ENCODE assay signal across 8 mouse cellular contexts in the genomic region with DNA sequence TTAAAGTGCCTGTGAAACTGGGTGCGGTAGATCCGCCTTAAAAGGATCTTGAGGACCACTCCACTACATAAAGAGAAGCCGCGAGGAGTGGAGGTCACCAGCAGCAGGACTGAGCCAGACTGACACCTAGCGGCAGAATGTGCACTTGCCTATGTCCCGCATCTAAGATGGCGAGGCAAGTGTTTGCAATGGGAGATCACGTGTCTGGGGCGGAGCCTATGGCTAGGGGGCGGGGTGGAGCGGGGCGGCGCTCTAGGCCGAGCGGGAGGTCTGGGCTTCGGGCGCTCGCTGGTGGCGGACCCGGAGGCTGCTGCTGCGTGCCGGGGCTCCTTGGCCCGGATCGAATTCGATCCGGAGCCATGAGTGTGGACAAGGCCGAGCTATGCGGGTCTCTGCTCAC. TPM values are rescaled to one million over a fixed set of nuclear protein-coding genes. Genes with fewer than 3 reads are reported as not detected.
A peak's percentile ranks its signal among the peaks of the same experiment; 100 is the strongest.
DNase-seq lines count a peak whose midpoint lies in the region; ATAC-seq lines count a peak whose summit lies in the region.

A gene (plus strand): TSS at position 255 of the 400 bp plus-strand sequence.

- peak; percentile 94 for ATAC-seq in hindbrain, embryonic 11.5 days (ENCODE audit: low FRiP score)

- DNase-seq in MN1 (ENCODE audit: low spot score) = peak; percentile 99
- DNase-seq in cerebellum, adult 9-10 months = peak; percentile 98
- DNase-seq in frontal cortex, adult 2 months (ENCODE audit: extremely low spot score in 1 of 2, low spot score in 1 of 2) = peak; percentile 95 to 98
- peak; percentile 98 for DNase-seq in hindbrain, embryonic 11.5 days (ENCODE audit: low spot score)
- peak; percentile 97 to 98 for DNase-seq in layer of hippocampus, postnatal 10 days (ENCODE audit: low spot score in 2 of 2)
- DNase-seq in lung, postnatal 10 days = peak; percentile 99
- DNase-seq in ovary, postnatal 36 days (ENCODE audit: low spot score) = peak; percentile 95
- peak; percentile 97 for DNase-seq in thymus, postnatal 25 days

- peak within 1 kb of the TSS; percentile 84 for H3K4me2 ChIP-seq in hindbrain, embryonic 11.5 days (replicated peaks; ENCODE audit: low read depth, low read length)

- peak within 1 kb of the TSS; percentile 76 for H3K9ac ChIP-seq in hindbrain, embryonic 11.5 days (ENCODE audit: low read depth, low read length)

- peak within 1 kb of the TSS; percentile 52 for H3K4me3 ChIP-seq in hindbrain, embryonic 11.5 days (ENCODE audit: low read depth, low read length)

- H3K4me1 ChIP-seq in hindbrain, embryonic 11.5 days (replicated peaks; ENCODE audit: control insufficient read depth, insufficient read depth, low read length) = peaks cover 8% of the 10 kb centered on the region

- WGBS in hindbrain, embryonic 11.5 days = under 1% methylated on average over 28 of the region's 28 CpGs

- no peaks in the 10 kb centered on the region for H3K9me3 ChIP-seq in hindbrain, embryonic 11.5 days (ENCODE audit: control insufficient read depth, low read length)

- H3K36me3 ChIP-seq in hindbrain, embryonic 11.5 days (ENCODE audit: control insufficient read depth, insufficient read depth, low read length) = no peaks in the 10 kb centered on the region

- H3K27me3 ChIP-seq in hindbrain, embryonic 11.5 days (ENCODE audit: control insufficient read depth, insufficient read depth, low read length) = peaks cover 21% of the 10 kb centered on the region

- H3K27ac ChIP-seq in hindbrain, embryonic 11.5 days (ENCODE audit: low read depth, low read length) = no peak within 1 kb of the TSS

RNA-seq across cellular contexts. Expression of the gene that starts here (rescaled TPM):
- polyA plus RNA-seq in frontal cortex, adult 2 months (2012; rRNA removed) = 20.7 and 26.0 TPM in 2 replicates
- polyA plus RNA-seq in hindbrain, embryonic 11.5 days (2014; fragmentation: Nextera tagmentation; extraction: Ambion mirVana) = 9.5 and 10.3 TPM in 2 replicates
- 10 to 100 TPM; 14.5 to 15.1 TPM for total RNA-seq in layer of hippocampus, postnatal 10 days (2021)
